Mouse (Mus musculus) embryonic facial prominence, embryonic 11.5 days (tissue): ENCODE measurements around the gene Chst8. TPM values are rescaled to one million over a fixed set of nuclear protein-coding genes. Genes with fewer than 3 reads are reported as not detected.
A peak's percentile ranks its signal among the peaks of the same experiment; 100 is the strongest.

ENCODE experiments used
- ATAC-seq: fragments of 200-750 bp; cut with Nextera tagmentation; replicated peaks from 2 replicates; pipeline ENCODE4 v1.8.0; 2017; ENCODE audit warnings: low read depth; ENCODE audit not compliant: insufficient number of reproducible peaks, low FRiP score, low TSS enrichment
- DNase-seq: peaks from one replicate; pipeline ENCODE4 v3.0.0-alpha.2; 2015; ENCODE audit warnings: low spot score
- H3K27ac ChIP-seq: fragments of 300-500 bp; sonication (generic); replicated peaks from 2 replicates; pipeline ENCODE4 v1.5.1; 2014; ENCODE audit warnings: mild to moderate bottlenecking, low read depth, low read length, control low read depth
- H3K27me3 ChIP-seq: fragments of 300-500 bp; sonication (generic); 2 replicates; pipeline ENCODE4 v1.6.1; 2014; ENCODE audit warnings: mild to moderate bottlenecking, low read length, moderate library complexity, mixed read lengths; ENCODE audit not compliant: control insufficient read depth, insufficient read depth
- H3K36me3 ChIP-seq: fragments of 300-500 bp; sonication (generic); replicated peaks from 2 replicates; pipeline ENCODE4 v1.6.1; 2014; ENCODE audit warnings: low read depth, mild to moderate bottlenecking, low read length, moderate library complexity, mixed read lengths; ENCODE audit not compliant: control insufficient read depth, insufficient read depth
- H3K4me1 ChIP-seq: fragments of 300-500 bp; sonication (generic); 2 replicates; pipeline ENCODE4 v1.6.1; 2014; ENCODE audit warnings: low read length, mixed read lengths; ENCODE audit not compliant: control insufficient read depth, insufficient read depth
- H3K4me2 ChIP-seq: fragments of 300-500 bp; sonication (generic); 2 replicates; pipeline ENCODE4 v1.6.1; 2014; ENCODE audit warnings: low read depth, mild to moderate bottlenecking, control low read depth, low read length, moderate library complexity
- H3K4me3 ChIP-seq: fragments of 300-500 bp; sonication (generic); 2 replicates; pipeline ENCODE4 v1.5.1; 2014; ENCODE audit warnings: low read depth, low read length, control low read depth
- H3K9ac ChIP-seq: fragments of 300-500 bp; sonication (generic); replicated peaks from 2 replicates; pipeline ENCODE4 v1.6.1; 2014; ENCODE audit warnings: mild to moderate bottlenecking, control low read depth, low read length
- H3K9me3 ChIP-seq: fragments of 300-500 bp; sonication (generic); replicated peaks from 2 replicates; pipeline ENCODE4 v1.6.1; 2016; ENCODE audit warnings: mild to moderate bottlenecking, low read length, inconsistent platforms, mixed read lengths; ENCODE audit not compliant: control insufficient read depth
- WGBS: fragments of 180-500 bp; shearing (Covaris S2); extraction: QIAGEN DNeasy Blood & Tissue Kit; methylation state at CpG from one replicate; pipeline ENCODE4 v1.1.7; 2014; 5-methylcytosine and 5-hydroxymethylcytosine counted together
- polyA plus RNA-seq: library from polyadenylated mRNA; unstranded; fragments of >200 nt; fragmentation: Nextera tagmentation; extraction: Ambion mirVana; gene quantifications from 2 replicates; pipeline ENCODE4 v1.2.1, GENCODE M21; 2014

The Chst8 gene
- polyA plus RNA-seq, 1 experiment from 2014 or later = 7.6 TPM

DNA sequence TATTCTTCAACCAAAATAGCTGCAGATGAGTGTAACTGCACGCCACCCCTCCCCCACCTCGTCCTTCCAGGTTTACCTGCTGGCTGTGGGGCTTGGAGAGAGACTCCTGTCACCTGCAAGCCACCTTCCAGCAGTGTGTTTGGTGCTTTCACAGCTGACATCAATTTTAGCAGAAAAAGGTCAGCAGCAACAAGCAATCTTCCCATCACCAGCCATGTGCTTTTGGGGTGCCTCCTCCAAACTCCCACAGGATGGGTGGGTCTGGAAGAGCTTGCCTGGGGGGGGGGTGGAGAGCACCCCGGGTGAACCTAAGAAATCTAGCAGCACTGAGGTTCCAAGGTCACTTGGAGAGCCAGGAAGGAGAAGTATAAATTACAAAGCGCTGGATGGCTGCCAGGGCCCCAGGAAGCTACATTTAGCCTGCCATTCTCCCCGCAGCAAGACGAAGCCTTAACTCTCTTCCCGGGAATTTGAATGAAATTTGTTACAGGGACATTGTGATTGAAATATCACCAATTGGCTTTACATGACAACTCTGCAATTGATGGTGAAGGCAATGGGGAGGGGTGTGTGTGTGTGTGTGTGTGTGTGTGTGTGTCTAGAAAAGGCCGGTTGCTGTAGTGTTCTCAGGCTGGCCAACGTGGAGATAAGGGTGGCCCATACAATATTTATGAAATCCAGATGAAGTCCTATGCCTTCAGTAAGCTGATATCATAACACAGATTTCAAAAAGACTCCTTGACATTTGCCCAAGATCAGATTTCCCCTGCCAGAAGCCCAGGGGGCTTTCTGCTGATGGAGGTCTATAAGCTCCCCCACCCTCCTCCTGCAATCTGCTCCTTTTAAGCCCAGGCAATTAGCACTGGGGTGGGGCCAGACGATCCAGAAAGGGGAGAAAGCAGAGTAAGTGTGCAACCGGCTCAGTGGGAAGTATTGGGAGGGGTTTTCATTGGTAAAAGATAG is 13.8 kb downstream of the Chst8 start:
- ATAC-seq = peak; percentile 58
- WGBS = 4% methylated on average over 11 of the region's 11 CpGs

GRCm38 (mm10) chr7:34798039-34798438 is 14.5 kb downstream of the Chst8 start:
- no peaks in the 10 kb centered on the region for H3K36me3 ChIP-seq
- peak; percentile 61 for ATAC-seq
- H3K27me3 ChIP-seq = no peaks in the 10 kb centered on the region
- peaks cover 10% of the 10 kb centered on the region for H3K4me1 ChIP-seq
- no peak overlapping the region for H3K4me3 ChIP-seq
- H3K4me2 ChIP-seq = peak overlapping the region; percentile 29
- peak overlapping the region; percentile 75; the same call in 1 of the 2 replicates for H3K27ac ChIP-seq
- DNase-seq = peak; percentile 70
- WGBS = 5% methylated on average over 12 of the region's 12 CpGs
- no peak overlapping the region for H3K9ac ChIP-seq
- H3K9me3 ChIP-seq = no peaks in the 10 kb centered on the region

More for the DNA sequence above, 13.8 kb downstream of the Chst8 start:
- no peaks in the 10 kb centered on the region for H3K9me3 ChIP-seq
- peak; percentile 80 for DNase-seq
- H3K4me3 ChIP-seq = no peak overlapping the region
- H3K9ac ChIP-seq = 0 out of 2 replicates have a peak overlapping the region, but pooled peaks have one; percentile 11
- peak overlapping the region; percentile 75 for H3K27ac ChIP-seq
- H3K4me1 ChIP-seq = peaks cover 10% of the 10 kb centered on the region
- peak overlapping the region; percentile 29 for H3K4me2 ChIP-seq
- no peaks in the 10 kb centered on the region for H3K36me3 ChIP-seq
- no peaks in the 10 kb centered on the region for H3K27me3 ChIP-seq

DNA sequence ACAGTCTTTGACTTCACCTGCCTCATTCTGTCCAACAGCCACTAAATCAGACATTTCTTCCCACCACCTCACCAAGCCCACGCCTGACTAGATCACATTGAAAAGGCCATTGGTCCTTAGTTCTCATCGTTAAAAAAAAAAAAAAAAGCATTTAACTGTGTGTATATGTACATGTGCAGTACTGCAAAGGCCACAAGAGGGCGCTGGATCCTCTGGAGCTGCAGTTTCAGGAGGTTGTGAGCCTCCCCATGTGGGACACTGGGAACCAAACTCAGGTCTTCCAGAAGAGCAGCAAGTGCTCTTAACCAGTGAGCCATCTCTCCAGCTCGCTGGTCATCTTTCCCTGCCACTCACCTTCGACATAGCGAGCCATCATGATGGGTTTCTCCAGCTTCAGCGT is 22.1 kb downstream of the Chst8 start:
- WGBS = 78% methylated on average over 7 of the region's 7 CpGs
- no peaks in the 10 kb centered on the region for H3K27me3 ChIP-seq
- H3K27ac ChIP-seq = no peak overlapping the region
- H3K4me1 ChIP-seq = no peaks in the 10 kb centered on the region
- H3K4me3 ChIP-seq = no peak overlapping the region
- no peak overlapping the region for H3K4me2 ChIP-seq
- H3K9me3 ChIP-seq = no peaks in the 10 kb centered on the region
- no peak overlapping the region for H3K9ac ChIP-seq
- DNase-seq (no peak), ATAC-seq (no peak)
- H3K36me3 ChIP-seq = no peaks in the 10 kb centered on the region

DNA sequence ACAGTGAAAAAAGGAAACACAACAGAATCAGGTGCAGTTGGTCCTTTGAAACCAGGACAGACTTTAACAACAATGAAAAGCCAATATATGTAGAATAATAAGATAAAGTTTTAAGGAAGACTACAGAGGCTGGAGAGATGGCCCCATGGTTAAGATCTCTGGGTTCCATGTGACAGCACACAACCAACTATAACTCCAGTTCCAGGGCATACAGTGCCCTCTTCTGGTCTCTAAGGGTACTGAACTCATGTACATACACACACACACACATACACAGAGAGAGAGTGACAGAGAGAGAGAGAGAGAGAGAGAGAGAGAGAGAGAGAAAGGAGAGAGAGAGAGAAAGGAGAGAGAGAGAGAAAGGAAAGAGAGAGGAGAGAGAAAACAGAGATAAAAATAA is 25.3 kb downstream of the Chst8 start:
- ATAC-seq = no peak
- no peaks in the 10 kb centered on the region for H3K36me3 ChIP-seq

GRCm38 (mm10) chr7:34785052-34785451 is 27.5 kb downstream of the Chst8 start:
- no peak for ATAC-seq
- WGBS = 51% methylated on average over 6 of the region's 6 CpGs

More for the DNA sequence above, 25.3 kb downstream of the Chst8 start:
- no peak overlapping the region for H3K27ac ChIP-seq
- H3K9ac ChIP-seq = no peak overlapping the region
- no peaks in the 10 kb centered on the region for H3K27me3 ChIP-seq
- no peak overlapping the region for H3K4me2 ChIP-seq
- DNase-seq = no peak
- no peak overlapping the region for H3K4me3 ChIP-seq
- no peaks in the 10 kb centered on the region for H3K9me3 ChIP-seq
- H3K4me1 ChIP-seq = no peaks in the 10 kb centered on the region

DNA sequence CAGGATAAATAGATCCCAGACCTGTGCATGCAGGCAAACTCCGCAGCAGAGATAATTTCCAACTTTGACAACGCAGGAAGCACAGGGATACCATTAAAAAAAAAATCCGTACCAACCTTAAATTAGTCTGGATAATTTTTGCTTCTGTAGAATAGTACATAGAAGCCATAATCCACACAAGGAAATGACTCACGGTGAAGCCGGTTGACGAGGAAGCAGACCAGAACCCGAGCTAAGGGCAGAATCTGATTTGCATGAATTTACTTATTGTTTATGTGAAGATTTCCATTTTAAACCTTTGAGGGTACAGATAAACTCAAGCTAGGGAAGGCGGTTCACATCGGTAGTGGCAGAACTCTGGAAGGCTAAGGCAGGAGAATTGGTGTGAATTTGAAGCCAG is 28.0 kb downstream of the Chst8 start:
- Histone ChIP-seq H3K9ac (no peak overlapping the region), H3K4me1 (no peaks in the 10 kb centered on the region), H3K4me3 (no peak overlapping the region), H3K27ac (no peak overlapping the region), H3K9me3 (no peaks in the 10 kb centered on the region), H3K4me2 (no peak overlapping the region), H3K27me3 (no peaks in the 10 kb centered on the region), H3K36me3 (no peaks in the 10 kb centered on the region)
- ATAC-seq (no peak), DNase-seq (no peak)
- WGBS = 60% methylated on average over 9 of the region's 9 CpGs

More at GRCm38 (mm10) chr7:34785052-34785451, 27.5 kb downstream of the Chst8 start:
- Histone ChIP-seq H3K27ac (no peak overlapping the region), H3K4me2 (no peak overlapping the region), H3K36me3 (no peaks in the 10 kb centered on the region), H3K27me3 (no peaks in the 10 kb centered on the region), H3K9me3 (no peaks in the 10 kb centered on the region), H3K4me3 (no peak overlapping the region), H3K9ac (no peak overlapping the region), H3K4me1 (no peaks in the 10 kb centered on the region)
- no peak for DNase-seq

GRCm38 (mm10) chr7:34781988-34782387 is 30.5 kb downstream of the Chst8 start:
- ATAC-seq (no peak), DNase-seq (no peak)
- Histone ChIP-seq H3K27ac (no peak overlapping the region), H3K4me1 (no peaks in the 10 kb centered on the region), H3K4me3 (no peak overlapping the region), H3K9ac (no peak overlapping the region), H3K9me3 (no peaks in the 10 kb centered on the region), H3K27me3 (no peaks in the 10 kb centered on the region), H3K36me3 (no peaks in the 10 kb centered on the region), H3K4me2 (no peak overlapping the region)

DNA sequence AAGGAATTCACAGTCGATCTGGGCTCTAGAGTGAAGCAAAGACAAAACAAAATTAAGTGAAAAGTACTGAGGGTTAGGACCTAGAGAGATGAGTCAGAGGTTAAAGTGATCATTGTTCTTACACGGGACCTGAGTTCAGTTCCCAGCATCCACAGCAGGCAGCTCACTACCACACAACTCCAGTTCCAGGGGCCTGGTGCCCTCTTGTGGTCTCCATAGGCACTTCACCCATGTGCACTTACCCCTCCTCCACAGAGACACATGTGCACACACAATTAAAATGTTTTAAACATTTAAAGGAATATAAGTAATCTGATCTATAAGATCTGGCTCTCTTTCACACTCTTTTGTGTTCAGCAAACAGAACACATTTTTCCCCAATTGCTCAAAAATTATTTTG is 31.3 kb downstream of the Chst8 start:
- Histone ChIP-seq H3K36me3 (no peaks in the 10 kb centered on the region), H3K4me3 (no peak overlapping the region), H3K4me1 (no peaks in the 10 kb centered on the region), H3K27me3 (no peaks in the 10 kb centered on the region), H3K27ac (no peak overlapping the region), H3K9me3 (no peaks in the 10 kb centered on the region), H3K9ac (no peak overlapping the region), H3K4me2 (no peak overlapping the region)
- DNase-seq (no peak), ATAC-seq (no peak)
- WGBS = 92% methylated on average over 2 of the region's 2 CpGs
